Mouse (Mus musculus): ENCODE data around the gene Uba3. TPM values are rescaled to one million over a fixed set of nuclear protein-coding genes. Genes with fewer than 3 reads are reported as not detected.

Uba3 gene
- polyA plus RNA-seq, 1 experiment from 2014 or later: 85.0 TPM

DNA sequence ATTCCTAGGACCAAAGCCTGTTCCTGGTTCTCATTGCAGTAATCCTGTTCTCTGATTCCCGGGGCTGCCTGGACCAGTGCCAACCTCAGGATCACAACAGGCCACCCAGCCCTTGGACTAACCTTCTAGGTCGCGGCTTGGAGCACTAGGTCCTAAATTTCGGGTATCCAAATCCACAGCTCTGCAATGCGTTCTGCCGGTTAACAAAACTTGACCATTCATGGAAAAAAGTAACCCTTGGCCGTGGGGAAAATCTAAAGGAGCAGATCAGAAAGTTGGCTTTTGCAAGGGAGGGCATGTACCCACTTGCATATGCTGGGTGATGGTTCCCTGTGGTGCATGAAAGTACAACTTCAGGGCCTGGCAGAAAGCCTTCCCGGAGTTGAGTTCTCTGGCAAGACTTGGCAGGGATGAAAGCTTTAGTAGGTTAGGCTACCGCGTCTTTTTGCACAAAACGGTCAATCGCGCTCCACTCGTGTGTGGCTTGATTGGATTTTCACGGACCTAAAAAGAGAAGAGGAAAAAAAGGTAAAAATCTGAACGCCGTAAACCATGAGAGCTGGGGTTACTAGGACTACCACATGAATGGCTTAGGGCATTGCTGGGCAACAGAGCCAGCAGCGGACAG lies 57.6 kb downstream of the Uba3 start:
- DNase-seq (ENCODE audit: low spot score): peak; percentile 33
- Histone ChIP-seq H3K27ac (replicated peaks) (peak overlapping the region; percentile 91), H3K9me3 (replicated peaks) (no peaks in the 10 kb centered on the region), H3K4me3 (peak overlapping the region; percentile 84), H3K4me1 (peaks cover 35% of the 10 kb centered on the region), H3K36me3 (peaks cover 3% of the 10 kb centered on the region; the same call in 1 of the 2 replicates), H3K27me3 (ENCODE audit: low read depth, poor library complexity, severe bottlenecking) (peaks cover 17% of the 10 kb centered on the region; the same call in 1 of the 2 replicates)
- WGBS: 27% methylated on average over 18 of the region's 18 CpGs

DNA sequence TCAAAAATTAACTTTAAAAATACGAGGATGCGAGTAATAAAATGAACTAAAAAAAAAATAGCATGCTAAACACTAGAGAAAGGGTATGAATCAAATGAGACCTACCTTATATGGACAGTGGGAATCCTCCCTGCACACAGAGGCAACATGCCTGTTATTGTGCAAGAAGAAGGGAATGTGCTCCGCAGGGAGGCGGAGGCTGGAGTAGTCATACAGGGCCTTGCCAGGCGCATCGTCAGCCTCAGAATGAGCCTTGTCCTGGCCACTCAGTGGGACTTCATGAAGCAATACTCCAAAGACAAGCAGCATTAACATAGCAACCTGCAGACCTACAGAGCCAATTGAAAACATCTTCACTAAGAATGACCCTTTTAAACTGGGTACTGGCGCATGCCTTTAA lies 60.3 kb downstream of the Uba3 start:
- peaks cover 1% of the 10 kb centered on the region; the same call in 1 of the 2 replicates for H3K36me3 ChIP-seq
- no peak overlapping the region for H3K4me3 ChIP-seq
- H3K4me1 ChIP-seq: peaks cover 35% of the 10 kb centered on the region
- peaks cover 17% of the 10 kb centered on the region; the same call in 1 of the 2 replicates for H3K27me3 ChIP-seq (ENCODE audit: low read depth, poor library complexity, severe bottlenecking)
- DNase-seq (ENCODE audit: low spot score): no peak
- no peak overlapping the region for H3K27ac ChIP-seq (replicated peaks)
- H3K9me3 ChIP-seq (replicated peaks): no peaks in the 10 kb centered on the region
- WGBS: 90% methylated on average over 7 of the region's 7 CpGs

DNA sequence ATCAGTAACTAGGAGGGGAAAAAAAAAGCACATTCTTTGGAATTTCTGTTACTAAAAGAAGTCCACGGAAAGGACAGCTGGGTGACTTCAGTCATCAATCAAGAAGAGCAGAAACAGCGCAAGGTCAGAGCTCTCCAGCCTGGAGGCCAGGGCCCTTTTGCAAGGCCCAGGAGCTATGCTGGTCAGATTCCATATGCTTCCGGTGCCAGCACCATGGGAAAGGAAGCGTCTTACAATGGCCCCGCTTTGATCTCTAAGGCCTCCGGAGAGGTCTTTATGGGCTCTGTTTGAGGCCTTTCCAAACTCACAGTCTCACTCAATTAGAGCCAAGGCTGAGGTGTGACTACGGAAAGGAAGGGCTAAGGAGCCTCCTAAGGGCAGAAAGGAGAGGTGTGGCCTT lies 61.1 kb downstream of the Uba3 start:
- Histone ChIP-seq H3K27me3 (ENCODE audit: low read depth, poor library complexity, severe bottlenecking) (peaks cover 17% of the 10 kb centered on the region; the same call in 1 of the 2 replicates), H3K36me3 (peaks cover 9% of the 10 kb centered on the region), H3K27ac (replicated peaks) (0 out of 2 replicates have a peak overlapping the region, but pooled peaks have one; percentile 38), H3K4me1 (peaks cover 34% of the 10 kb centered on the region), H3K4me3 (no peak overlapping the region), H3K9me3 (replicated peaks) (no peaks in the 10 kb centered on the region)
- no peak for DNase-seq (ENCODE audit: low spot score)
- 52% methylated on average over 7 of the region's 7 CpGs for WGBS

DNA sequence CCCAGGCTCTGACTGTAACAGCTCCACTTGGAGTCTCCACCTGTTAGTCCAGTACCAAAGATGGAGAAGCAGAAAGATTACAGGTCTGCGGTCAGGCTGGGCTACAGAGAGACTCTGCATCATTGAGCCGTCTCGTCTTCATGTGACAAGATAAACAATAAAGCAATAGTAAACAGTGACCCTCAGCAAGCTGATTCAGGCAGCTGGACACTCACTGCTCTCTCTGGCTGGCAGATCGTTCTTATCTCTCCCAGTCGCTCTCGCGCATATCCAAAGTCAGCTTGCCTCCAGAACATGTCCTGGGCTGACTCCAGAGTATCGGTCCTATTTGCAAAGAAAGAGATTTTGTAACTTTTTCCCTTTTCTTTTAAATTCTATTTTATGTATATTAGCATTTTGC lies 62.8 kb downstream of the Uba3 start:
- no peak overlapping the region for H3K4me3 ChIP-seq
- no peaks in the 10 kb centered on the region for H3K9me3 ChIP-seq (replicated peaks)
- no peak for DNase-seq (ENCODE audit: low spot score)
- H3K27ac ChIP-seq (replicated peaks): no peak overlapping the region
- peaks cover 9% of the 10 kb centered on the region for H3K36me3 ChIP-seq
- 92% methylated on average over 8 of the region's 8 CpGs for WGBS
- H3K27me3 ChIP-seq (ENCODE audit: low read depth, poor library complexity, severe bottlenecking): peaks cover 12% of the 10 kb centered on the region; the same call in 1 of the 2 replicates
- peaks cover 16% of the 10 kb centered on the region for H3K4me1 ChIP-seq

DNA sequence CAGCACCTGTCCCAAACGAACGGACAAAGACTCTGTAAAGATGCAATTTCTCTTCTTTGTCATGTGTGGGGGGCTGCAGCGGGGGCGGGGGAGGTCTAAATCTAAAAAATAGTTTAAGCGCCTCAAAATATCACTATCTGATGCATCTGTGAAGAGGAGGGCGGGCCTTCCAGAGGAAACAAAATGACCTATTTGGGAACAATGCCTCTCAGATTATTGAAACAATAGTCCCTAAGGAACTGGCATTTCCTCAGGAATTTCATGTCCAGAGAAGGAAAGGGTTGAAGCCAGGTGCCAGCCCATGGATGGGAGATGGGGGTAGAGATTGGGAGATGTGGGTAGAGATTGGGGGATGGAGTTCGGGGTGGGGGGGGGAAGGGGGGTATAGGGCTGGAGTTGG lies 63.6 kb downstream of the Uba3 start:
- 0 out of 2 replicates have a peak, but pooled peaks cover 6% of the 10 kb centered on the region for H3K27me3 ChIP-seq (ENCODE audit: low read depth, poor library complexity, severe bottlenecking)
- DNase-seq (ENCODE audit: low spot score): no peak
- peaks cover 9% of the 10 kb centered on the region for H3K4me1 ChIP-seq
- no peaks in the 10 kb centered on the region for H3K9me3 ChIP-seq (replicated peaks)
- H3K27ac ChIP-seq (replicated peaks): no peak overlapping the region
- no peak overlapping the region for H3K4me3 ChIP-seq
- H3K36me3 ChIP-seq: peaks cover 9% of the 10 kb centered on the region
- 90% methylated on average over 7 of the region's 7 CpGs for WGBS

Other genes starting within 250 kb of the Uba3 start
- 1.8 and 3.0 TPM in 2 replicates for gene Fam19a4, start 145.2 kb downstream of the Uba3 start, polyA plus RNA-seq (2016; fragmentation: Nextera tagmentation; extraction: Ambion mirVana)
- 10.1 and 11.1 TPM in 2 replicates for gene Eogt, start 56.5 kb downstream of the Uba3 start, polyA plus RNA-seq (2016; fragmentation: Nextera tagmentation; extraction: Ambion mirVana)
- gene Tmf1, start 26.5 kb downstream of the Uba3 start, polyA plus RNA-seq (2016; fragmentation: Nextera tagmentation; extraction: Ambion mirVana): 24.1 and 28.8 TPM in 2 replicates
- 40.0 and 48.7 TPM in 2 replicates for gene Arl6ip5, start 5.0 kb upstream of the Uba3 start, polyA plus RNA-seq (2016; fragmentation: Nextera tagmentation; extraction: Ambion mirVana)
- gene Lmod3, start 47.1 kb upstream of the Uba3 start, polyA plus RNA-seq (2016; fragmentation: Nextera tagmentation; extraction: Ambion mirVana): not detected in 2 replicates

Measured in midbrain, embryonic 10.5 days (tissue).